Mouse (Mus musculus): ENCODE results near the gene Zxdb. TPM values are rescaled to one million over a fixed set of nuclear protein-coding genes. Genes with fewer than 3 reads are reported as not detected.

Zxdb gene
- polyA plus RNA-seq, 1 experiment from 2014 or later, result 1.6 TPM

GRCm38 (mm10) chrX:94753733-94754132 lies 29.4 kb downstream of the Zxdb start:
- ATAC-seq (ENCODE audit: insufficient read depth, low FRiP score, low TSS enrichment) (no peak), DNase-seq (ENCODE audit: low spot score) (no peak)
- no peak overlapping the region for H3K9ac ChIP-seq (ENCODE audit: low read length)
- H3K27me3 ChIP-seq (ENCODE audit: control insufficient read depth, insufficient read depth, low read length), result no peaks in the 10 kb centered on the region
- no peak overlapping the region for H3K27ac ChIP-seq (ENCODE audit: low read depth, low read length)
- H3K4me1 ChIP-seq (ENCODE audit: control insufficient read depth, insufficient read depth, low read length), result no peaks in the 10 kb centered on the region
- H3K4me2 ChIP-seq (ENCODE audit: low read depth), result no peak overlapping the region
- no peak overlapping the region for H3K4me3 ChIP-seq (ENCODE audit: low read depth, low read length)
- WGBS, result 84% methylated on average over 5 of the region's 5 CpGs
- H3K9me3 ChIP-seq (ENCODE audit: control insufficient read depth, low read length), result no peaks in the 10 kb centered on the region
- H3K36me3 ChIP-seq (ENCODE audit: control insufficient read depth, insufficient read depth, low read length), result no peaks in the 10 kb centered on the region

- DNase-seq (ENCODE audit: low spot score), result no peak
- H3K36me3 ChIP-seq (ENCODE audit: control insufficient read depth, insufficient read depth, low read length), result no peaks in the 10 kb centered on the region
- 18% methylated on average over 1 of the region's 1 CpGs for WGBS
Measured at GRCm38 (mm10) chrX:94759959-94760358, 35.6 kb downstream of the Zxdb start.

GRCm38 (mm10) chrX:94773876-94774275 lies 49.5 kb downstream of the Zxdb start:
- no peaks in the 10 kb centered on the region for H3K27me3 ChIP-seq (ENCODE audit: control insufficient read depth, insufficient read depth, low read length)
- no peaks in the 10 kb centered on the region for H3K36me3 ChIP-seq (ENCODE audit: control insufficient read depth, insufficient read depth, low read length)
- ATAC-seq (ENCODE audit: insufficient read depth, low FRiP score, low TSS enrichment) (no peak), DNase-seq (ENCODE audit: low spot score) (no peak)
- no peak overlapping the region for H3K4me3 ChIP-seq (ENCODE audit: low read depth, low read length)
- no peaks in the 10 kb centered on the region for H3K9me3 ChIP-seq (ENCODE audit: control insufficient read depth, low read length)
- no peak overlapping the region for H3K27ac ChIP-seq (ENCODE audit: low read depth, low read length)
- 95% methylated on average over 34 of the region's 34 CpGs for WGBS
- no peak overlapping the region for H3K9ac ChIP-seq (ENCODE audit: low read length)
- no peak overlapping the region for H3K4me2 ChIP-seq (ENCODE audit: low read depth)
- no peaks in the 10 kb centered on the region for H3K4me1 ChIP-seq (ENCODE audit: control insufficient read depth, insufficient read depth, low read length)

More at GRCm38 (mm10) chrX:94759959-94760358, 35.6 kb downstream of the Zxdb start:
- no peak for ATAC-seq (ENCODE audit: insufficient read depth, low FRiP score, low TSS enrichment)
- Histone ChIP-seq H3K9me3 (ENCODE audit: control insufficient read depth, low read length) (no peaks in the 10 kb centered on the region), H3K4me1 (ENCODE audit: control insufficient read depth, insufficient read depth, low read length) (no peaks in the 10 kb centered on the region), H3K4me3 (ENCODE audit: low read depth, low read length) (no peak overlapping the region), H3K27ac (ENCODE audit: low read depth, low read length) (no peak overlapping the region), H3K4me2 (ENCODE audit: low read depth) (no peak overlapping the region), H3K9ac (ENCODE audit: low read length) (no peak overlapping the region), H3K27me3 (ENCODE audit: control insufficient read depth, insufficient read depth, low read length) (no peaks in the 10 kb centered on the region)

Other genes with a start within 250 kb of the Zxdb start
- 936 and 950 TPM in 2 replicates for gene Maged1, start 182.4 kb upstream of the Zxdb start, polyA plus RNA-seq (2014; fragmentation: Nextera tagmentation; extraction: Ambion mirVana)
- gene Gspt2, start 88.5 kb upstream of the Zxdb start, polyA plus RNA-seq (2014; fragmentation: Nextera tagmentation; extraction: Ambion mirVana), result 9.7 and 11.0 TPM in 2 replicates